Mouse (Mus musculus) right cerebral cortex, postnatal 10 days (tissue): ENCODE results near the gene Olfr498.

Experiments
- DNase-seq, 2 experiments: peaks; one replicate each; pipeline ENCODE4 v3.0.0; 2021; ENCODE audit warnings: low spot score in 2 of 2

The Olfr498 gene

GRCm38 (mm10) chr7:108465026-108465425, at the start of gene Olfr498:
Gene Olfr498 (plus strand): TSS chr7:108465326.
- DNase-seq = no peak

- DNase-seq = no peak
Observed at GRCm38 (mm10) chr7:108420121-108420520, 45.0 kb upstream of the Olfr498 start, which contains the start of gene Olfr497. Gene Olfr497 (plus strand): TSS chr7:108420421.
